Mouse (Mus musculus) liver, adult (tissue): ENCODE measurements around the gene Gm20388.

Experiments used
- GATA4 ChIP-seq: IDR thresholded peaks from 2 replicates; pipeline ENCODE4 v1.6.1; 2014; ENCODE audit warnings: mild to moderate bottlenecking, low read length; ENCODE audit not compliant: insufficient replicate concordance

The Gm20388 gene

GRCm38 (mm10) chr8:119910547-119911257, at the start of gene Gm20388:
Gm20388 (plus strand) TSS chr8:119910841.
- peak; percentile 2; the same call in 1 of the 2 replicates for TF ChIP-seq GATA4

- TF ChIP-seq GATA4, result peak; percentile 40; the same call in 1 of the 2 replicates
Measured at GRCm38 (mm10) chr8:119861706-119862389, 48.8 kb upstream of the Gm20388 start, which contains the start of gene Klhl36. Klhl36 (plus strand) TSS chr8:119862266.

GRCm38 (mm10) chr8:119862390-119862734, 48.3 kb upstream of the Gm20388 start:
- no peak for TF ChIP-seq GATA4

GRCm38 (mm10) chr8:119862749-119863148, 47.9 kb upstream of the Gm20388 start:
- peak; percentile 58; the same call in 1 of the 2 replicates for TF ChIP-seq GATA4

- no peak for TF ChIP-seq GATA4
Measured at GRCm38 (mm10) chr8:119869616-119870015, 41.0 kb upstream of the Gm20388 start.

GRCm38 (mm10) chr8:119873181-119873580, 37.5 kb upstream of the Gm20388 start:
- no peak for TF ChIP-seq GATA4

- no peak for TF ChIP-seq GATA4
Measured at GRCm38 (mm10) chr8:119881301-119881700, 29.3 kb upstream of the Gm20388 start.

- no peak for TF ChIP-seq GATA4
Measured at GRCm38 (mm10) chr8:119881917-119882316, 28.7 kb upstream of the Gm20388 start.

GRCm38 (mm10) chr8:119883281-119883680, 27.4 kb upstream of the Gm20388 start:
- TF ChIP-seq GATA4, result no peak

- 0 out of 2 replicates have a peak, but pooled peaks have one; percentile 6 for TF ChIP-seq GATA4
Measured at GRCm38 (mm10) chr8:119885612-119886011, 25.0 kb upstream of the Gm20388 start.

- TF ChIP-seq GATA4, result no peak
Measured at GRCm38 (mm10) chr8:119887130-119887529, 23.5 kb upstream of the Gm20388 start.

- TF ChIP-seq GATA4, result no peak
Measured at GRCm38 (mm10) chr8:119888012-119888411, 22.6 kb upstream of the Gm20388 start.

GRCm38 (mm10) chr8:119897069-119897468, 13.6 kb upstream of the Gm20388 start:
- TF ChIP-seq GATA4, result no peak

- no peak for TF ChIP-seq GATA4
Measured at GRCm38 (mm10) chr8:119897933-119898332, 12.7 kb upstream of the Gm20388 start.

- no peak for TF ChIP-seq GATA4
Measured at GRCm38 (mm10) chr8:119901349-119901748, 9.3 kb upstream of the Gm20388 start.

GRCm38 (mm10) chr8:119901952-119902351, 8.7 kb upstream of the Gm20388 start:
- TF ChIP-seq GATA4, result no peak

GRCm38 (mm10) chr8:119904323-119904911, 6.2 kb upstream of the Gm20388 start:
- peak; percentile 13; the same call in 1 of the 2 replicates for TF ChIP-seq GATA4
